24 mouse cellular contexts compared by ENCODE assay signal in the genomic region with DNA sequence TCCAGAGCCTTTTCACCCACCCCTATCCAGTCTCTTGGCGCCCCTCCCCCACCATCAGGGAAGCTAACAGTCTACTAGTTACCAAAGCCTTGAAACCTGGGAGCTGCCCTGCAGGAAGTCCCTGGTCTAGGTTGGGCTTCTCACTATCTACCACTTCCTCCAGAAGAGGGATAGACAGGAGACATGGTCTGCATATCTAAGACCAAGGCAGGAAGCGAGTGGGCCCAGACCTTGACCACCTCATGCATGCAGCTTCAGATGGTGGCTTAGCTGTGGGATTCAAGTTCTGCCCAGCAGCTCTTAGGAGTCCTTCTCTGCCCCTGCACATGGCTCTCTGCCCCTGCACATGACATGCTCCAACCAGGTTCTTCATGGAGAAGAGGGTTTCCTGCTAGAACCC. TPM values are rescaled to one million over a fixed set of nuclear protein-coding genes. Genes with fewer than 3 reads are reported as not detected.
"Had no signal": no experiment of that assay in that cellular context is flagged by ENCODE, and none has a peak within 500 bp of the region (broad histone marks: within the 10 kb centered on the region; RNA-seq: fewer than 3 reads in every experiment).

No protein-coding gene starts in this region.

- H3K9me3 ChIP-seq: liver, embryonic 15.5 days; lung, embryonic 15.5 days; midbrain, embryonic 13.5 days; midbrain, embryonic 15.5 days; neural tube, embryonic 13.5 days; neural tube, embryonic 15.5 days had no signal

- ATAC-seq: liver, postnatal 0 days; lung, postnatal 0 days; midbrain, embryonic 13.5 days; midbrain, embryonic 15.5 days had no signal

- H3K4me1 ChIP-seq: lung, embryonic 15.5 days; midbrain, embryonic 13.5 days; midbrain, embryonic 15.5 days; neural tube, embryonic 13.5 days; neural tube, embryonic 15.5 days had no signal

- H3K4me3 ChIP-seq: liver, embryonic 15.5 days; lung, embryonic 15.5 days; midbrain, embryonic 13.5 days; midbrain, embryonic 15.5 days; myocyte; neural tube, embryonic 13.5 days; neural tube, embryonic 15.5 days had no signal

- DNase-seq: liver, postnatal 0 days; lung, adult 2 months; lung, postnatal 14 days; lung, postnatal 36 days; retina, postnatal 1 day; right cerebral cortex, adult 18-20 months; right cerebral cortex, postnatal 25 days; right cerebral cortex, postnatal 4 days; spleen, adult 18-20 months; thymus, adult 18-20 months; thymus, postnatal 14 days; thymus, postnatal 36 days had no signal

- H3K27me3 ChIP-seq: liver, embryonic 15.5 days; lung, embryonic 15.5 days; midbrain, embryonic 13.5 days; midbrain, embryonic 15.5 days; neural tube, embryonic 15.5 days had no signal

- H3K36me3 ChIP-seq: liver, embryonic 15.5 days; lung, embryonic 15.5 days; midbrain, embryonic 13.5 days; midbrain, embryonic 15.5 days; neural tube, embryonic 13.5 days; neural tube, embryonic 15.5 days had no signal

RNA-seq across cellular contexts. Expression of gene 1810010D01Rik, which starts 41.0 kb away (rescaled TPM):
- total RNA-seq: megakaryocyte progenitor cell, adult 5-6 weeks; midbrain, postnatal 0 days had no signal
- polyA plus RNA-seq: liver, postnatal 0 days; macrophage; midbrain, embryonic 15.5 days; midbrain, postnatal 0 days; myocyte; neural tube, embryonic 11.5 days; neural tube, embryonic 13.5 days; neural tube, embryonic 15.5 days had no signal

RNA-seq across cellular contexts. Expression of gene Mrgprf, which starts 51.7 kb away (rescaled TPM):
- total RNA-seq: megakaryocyte progenitor cell, adult 5-6 weeks had no signal
- polyA plus RNA-seq: macrophage; neural tube, embryonic 11.5 days had no signal
